Mouse (Mus musculus): ENCODE measurements around the gene Traf6. TPM values are rescaled to one million over a fixed set of nuclear protein-coding genes. Genes with fewer than 3 reads are reported as not detected.
A peak's percentile ranks its signal among the peaks of the same experiment; 100 is the strongest.

Traf6 gene
- total RNA-seq, 2 experiments from 2014 or later, result 13.9 to 26.1 TPM

- ATAC-seq (replicated peaks; ENCODE audit: low FRiP score, low TSS enrichment, poor library complexity, severe bottlenecking), result no peak
Observed at GRCm38 (mm10) chr2:101690252-101690827, 12.1 kb downstream of the Traf6 start.

DNA sequence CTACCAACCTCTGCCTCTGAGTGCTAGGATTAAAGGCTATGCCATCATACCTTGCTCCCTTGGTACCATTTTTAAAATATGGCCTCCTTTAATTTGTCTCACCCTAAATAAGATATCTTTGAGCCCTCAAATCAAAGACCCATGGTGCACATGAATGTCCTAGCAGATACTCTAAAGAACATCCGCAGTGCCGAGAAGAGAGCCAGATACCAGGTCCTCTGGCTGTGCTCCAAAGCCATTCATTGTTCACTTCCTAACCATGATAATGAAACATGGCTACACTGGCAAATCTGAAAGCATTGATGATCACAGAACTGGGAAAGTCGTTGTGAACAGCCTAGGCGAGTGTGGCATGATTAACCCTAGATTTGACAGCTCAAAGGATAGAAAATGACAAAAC lies 14.8 kb downstream of the Traf6 start:
- no peak for ATAC-seq (replicated peaks; ENCODE audit: low FRiP score, low TSS enrichment, poor library complexity, severe bottlenecking)

DNA sequence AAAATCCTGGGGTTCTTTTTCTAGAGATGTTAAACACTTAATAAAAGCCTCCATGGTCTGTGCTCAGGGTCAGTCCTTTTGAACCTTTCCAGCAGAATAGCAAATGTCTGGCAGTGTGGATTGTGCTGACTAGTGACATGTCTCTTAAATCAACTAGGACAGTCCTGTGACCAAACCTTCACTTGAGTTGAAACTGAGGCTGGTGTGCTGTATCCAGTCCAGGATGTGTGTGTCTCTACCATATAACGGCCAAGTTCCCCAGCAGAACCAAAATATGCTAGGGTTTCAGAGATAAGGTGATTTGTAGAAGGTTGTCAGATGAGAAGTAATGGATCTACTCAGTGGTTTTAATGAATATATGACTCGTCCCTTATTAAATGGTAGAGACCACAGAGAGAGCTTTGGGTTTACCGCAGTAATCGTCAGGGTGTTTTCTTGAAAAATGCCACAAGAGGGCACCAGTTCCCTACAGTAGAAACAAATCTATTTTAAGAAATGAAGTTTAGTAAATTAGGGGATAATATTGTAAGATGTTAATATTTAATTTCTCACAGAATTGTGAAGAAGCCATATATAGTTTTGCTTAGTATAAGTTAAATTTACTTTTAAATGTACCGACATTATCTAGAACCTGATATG lies 15.5 kb downstream of the Traf6 start:
- peak; percentile 43 for ATAC-seq (replicated peaks; ENCODE audit: low FRiP score, low TSS enrichment, poor library complexity, severe bottlenecking)

DNA sequence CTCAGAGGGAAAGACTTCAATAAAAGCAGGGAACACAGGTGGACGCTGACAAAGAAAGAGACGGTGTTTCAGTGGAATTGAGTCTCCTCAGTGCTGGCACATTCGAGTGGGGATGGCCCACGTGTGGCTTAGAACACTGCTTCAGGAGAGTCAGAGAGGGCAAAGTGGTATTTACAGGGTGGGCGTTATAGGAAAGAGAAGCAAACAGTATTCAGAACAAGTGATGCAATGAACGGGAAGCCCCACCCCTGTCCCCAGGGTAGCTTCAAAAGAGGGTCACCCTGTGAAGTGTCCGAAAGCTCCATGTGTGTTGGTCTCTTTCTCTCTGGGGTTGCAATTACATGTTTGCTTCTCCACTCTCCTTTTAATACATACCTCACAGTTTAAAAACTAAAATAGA lies 17.4 kb downstream of the Traf6 start:
- ATAC-seq (replicated peaks; ENCODE audit: low FRiP score, low TSS enrichment, poor library complexity, severe bottlenecking), result no peak

- no peak for ATAC-seq (replicated peaks; ENCODE audit: low FRiP score, low TSS enrichment, poor library complexity, severe bottlenecking)
Observed at GRCm38 (mm10) chr2:101699284-101699683, 21.1 kb downstream of the Traf6 start.

- ATAC-seq (replicated peaks; ENCODE audit: low FRiP score, low TSS enrichment, poor library complexity, severe bottlenecking), result no peak
Observed at GRCm38 (mm10) chr2:101705941-101706485, 27.8 kb downstream of the Traf6 start.

GRCm38 (mm10) chr2:101711608-101712007 lies 33.4 kb downstream of the Traf6 start:
- no peak for ATAC-seq (replicated peaks; ENCODE audit: low FRiP score, low TSS enrichment, poor library complexity, severe bottlenecking)

DNA sequence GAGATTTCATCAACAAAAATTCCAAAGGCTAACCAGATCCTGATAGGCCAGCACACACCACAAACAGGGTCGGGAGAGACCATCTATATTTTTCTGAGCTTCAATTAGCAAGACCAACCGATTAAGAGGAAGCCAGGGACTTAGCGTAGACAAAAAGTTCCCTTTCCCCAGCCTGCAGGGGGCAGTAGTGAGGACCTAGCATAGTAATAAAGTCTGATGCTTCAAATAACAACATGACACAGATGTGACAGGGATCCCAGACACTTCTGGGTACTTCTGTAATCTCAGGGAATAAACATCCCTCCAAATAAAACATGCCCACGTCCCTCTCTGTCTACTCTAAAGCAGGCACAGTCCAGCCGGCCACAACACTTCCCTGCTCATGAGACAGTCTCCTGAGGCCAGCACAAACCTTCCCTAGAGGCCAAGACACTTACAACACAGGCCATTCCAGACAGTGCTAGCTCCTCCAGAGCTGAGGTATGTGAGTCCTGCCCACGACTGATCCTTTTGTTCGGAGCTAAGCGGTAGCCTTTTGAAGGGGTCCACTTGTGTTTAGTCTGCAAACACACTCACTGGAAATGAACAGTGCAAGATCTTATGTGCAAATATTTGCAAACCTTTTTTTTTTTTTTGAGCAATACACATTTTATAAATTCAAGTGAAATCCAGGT lies 37.6 kb downstream of the Traf6 start:
- 0 out of 2 replicates have a peak, but pooled peaks have one; percentile 50 for ATAC-seq (replicated peaks; ENCODE audit: low FRiP score, low TSS enrichment, poor library complexity, severe bottlenecking)

GRCm38 (mm10) chr2:101717162-101717561 lies 38.9 kb downstream of the Traf6 start:
- no peak for ATAC-seq (replicated peaks; ENCODE audit: low FRiP score, low TSS enrichment, poor library complexity, severe bottlenecking)

- no peak for ATAC-seq (replicated peaks; ENCODE audit: low FRiP score, low TSS enrichment, poor library complexity, severe bottlenecking)
Observed at GRCm38 (mm10) chr2:101721835-101722234, 43.6 kb downstream of the Traf6 start.

GRCm38 (mm10) chr2:101722370-101723332 lies 44.4 kb downstream of the Traf6 start:
- no peak for ATAC-seq (replicated peaks; ENCODE audit: low FRiP score, low TSS enrichment, poor library complexity, severe bottlenecking)

DNA sequence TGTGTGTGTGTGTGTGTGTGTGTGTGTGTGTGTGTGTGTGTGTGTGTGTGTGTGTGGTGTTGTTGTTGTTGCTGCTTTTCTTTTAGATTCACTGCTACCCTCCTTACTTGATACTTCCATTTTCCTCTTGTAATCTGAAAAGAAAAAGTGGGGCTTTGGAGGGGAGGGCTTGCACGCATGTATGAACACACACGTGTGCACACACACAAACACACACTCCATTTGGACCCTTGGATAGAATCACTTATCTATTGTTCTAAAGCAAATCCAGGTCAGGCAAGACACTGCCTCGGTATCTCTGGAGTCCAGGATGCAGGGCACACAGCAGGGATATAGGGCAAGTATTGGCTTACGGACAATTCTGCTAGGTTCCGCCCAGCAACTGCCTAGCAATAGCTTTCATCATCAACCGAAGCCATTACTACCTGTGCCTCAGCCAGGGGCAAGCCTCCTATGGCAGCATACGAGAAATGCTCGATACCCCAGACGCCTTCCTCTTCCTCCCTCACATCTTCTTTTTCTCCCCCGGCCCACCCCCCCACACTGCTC lies 45.2 kb downstream of the Traf6 start:
- no peak for ATAC-seq (replicated peaks; ENCODE audit: low FRiP score, low TSS enrichment, poor library complexity, severe bottlenecking)

DNA sequence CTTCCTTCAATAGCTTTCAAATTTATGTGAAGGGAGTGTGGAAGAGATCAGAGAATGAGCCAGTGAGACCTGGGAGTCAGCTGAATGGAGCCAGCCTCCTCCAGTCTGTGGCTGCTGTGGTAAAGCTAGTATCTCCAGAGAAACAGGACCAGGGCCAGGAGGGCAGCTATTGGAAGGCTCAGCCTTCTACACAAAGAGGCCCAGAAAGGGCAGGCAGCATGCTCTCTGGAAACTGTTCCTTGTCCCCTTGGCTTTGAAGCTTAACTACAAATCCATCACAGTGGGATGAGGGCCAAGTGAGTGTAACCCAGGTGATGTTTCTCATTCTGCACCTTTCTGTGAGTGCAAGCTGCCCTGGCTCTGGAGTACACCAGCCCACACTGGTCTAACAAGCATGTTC lies 49.6 kb downstream of the Traf6 start:
- ATAC-seq (replicated peaks; ENCODE audit: low FRiP score, low TSS enrichment, poor library complexity, severe bottlenecking), result no peak

DNA sequence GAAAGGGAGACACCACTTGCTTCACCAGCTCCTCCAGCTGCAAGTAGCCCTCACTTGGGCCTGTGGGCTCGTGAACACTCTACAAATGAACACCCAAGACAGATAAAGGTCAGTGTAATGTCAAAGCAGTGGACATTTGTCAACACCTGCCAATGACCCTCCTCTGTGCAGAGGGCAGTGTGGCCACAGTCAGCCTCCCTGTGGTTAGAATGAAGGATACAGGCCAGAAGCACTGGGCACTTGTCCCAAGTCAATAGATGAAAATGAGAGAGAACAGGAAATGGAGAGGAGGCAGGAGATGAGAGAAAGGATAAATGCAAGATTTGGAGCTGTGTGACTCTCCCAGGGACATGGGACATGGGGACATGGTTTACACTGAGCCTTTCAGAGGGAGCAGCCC lies 51.2 kb downstream of the Traf6 start:
- no peak for ATAC-seq (replicated peaks; ENCODE audit: low FRiP score, low TSS enrichment, poor library complexity, severe bottlenecking)

GRCm38 (mm10) chr2:101730972-101731371 lies 52.7 kb downstream of the Traf6 start:
- ATAC-seq (replicated peaks; ENCODE audit: low FRiP score, low TSS enrichment, poor library complexity, severe bottlenecking), result no peak

GRCm38 (mm10) chr2:101732777-101733210 lies 54.6 kb downstream of the Traf6 start:
- ATAC-seq (replicated peaks; ENCODE audit: low FRiP score, low TSS enrichment, poor library complexity, severe bottlenecking), result peak; percentile 67

DNA sequence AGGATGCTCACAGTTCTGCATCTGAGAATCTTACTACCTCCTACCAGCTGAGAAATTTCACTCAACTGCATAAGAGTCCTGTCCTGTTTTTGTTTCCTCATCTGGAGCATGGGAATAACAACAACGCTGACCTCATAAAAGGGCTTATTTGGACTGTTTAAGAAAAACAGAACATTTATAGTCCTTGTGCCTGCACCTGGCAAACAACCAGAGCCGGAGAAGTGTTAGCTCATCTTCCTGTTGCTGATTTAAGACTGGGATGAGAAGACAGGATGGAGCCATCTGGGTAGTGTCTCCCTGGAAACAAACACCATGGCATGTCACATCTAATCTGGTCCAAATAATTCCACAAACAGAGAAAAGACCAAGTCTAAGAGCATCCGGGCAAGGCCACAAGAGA lies 55.3 kb downstream of the Traf6 start:
- ATAC-seq (replicated peaks; ENCODE audit: low FRiP score, low TSS enrichment, poor library complexity, severe bottlenecking), result no peak

DNA sequence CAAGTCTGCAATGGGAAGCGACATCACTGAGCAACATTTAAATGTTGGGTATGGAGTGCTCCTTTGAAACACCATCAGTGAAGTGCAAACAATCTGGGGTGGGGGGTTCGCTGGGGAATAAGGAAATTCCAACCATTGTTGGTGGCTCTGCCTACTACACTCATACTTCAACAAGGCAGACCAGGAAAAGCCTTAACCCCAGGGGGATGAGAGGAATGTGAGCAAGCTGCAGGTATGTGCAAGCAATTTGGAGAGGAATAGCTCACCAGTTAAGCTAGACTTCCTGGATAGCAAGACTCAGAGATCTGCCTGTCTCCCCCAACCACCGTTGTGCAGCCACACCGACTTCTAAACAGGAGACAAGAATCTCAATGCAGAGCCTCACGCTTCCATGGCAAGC lies 61.7 kb downstream of the Traf6 start:
- no peak for ATAC-seq (replicated peaks; ENCODE audit: low FRiP score, low TSS enrichment, poor library complexity, severe bottlenecking)

DNA sequence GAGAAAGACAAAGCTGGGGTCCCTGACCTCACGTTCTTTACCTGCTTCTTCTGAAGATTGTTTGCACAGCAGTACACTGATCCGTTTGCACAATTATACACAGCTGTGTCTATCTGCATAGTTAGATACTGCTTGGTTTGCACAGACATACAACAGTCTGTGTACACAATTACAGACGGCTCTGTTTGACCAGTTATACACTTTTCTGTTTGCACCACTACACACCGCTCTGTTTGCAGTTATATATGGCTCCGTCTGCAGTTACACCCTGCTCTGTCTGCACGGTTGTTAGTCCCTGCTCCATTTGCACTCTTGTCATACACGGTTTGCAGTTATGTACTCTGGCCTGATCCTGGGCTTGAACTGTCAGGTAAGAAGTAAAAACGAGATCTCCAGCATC lies 63.4 kb downstream of the Traf6 start:
- ATAC-seq (replicated peaks; ENCODE audit: low FRiP score, low TSS enrichment, poor library complexity, severe bottlenecking), result no peak
